Mouse (Mus musculus) right cerebral cortex, postnatal 36 days (tissue): ENCODE measurements around the gene Slc12a6.

Experiments used
- DNase-seq, 2 experiments: peaks; one replicate each; pipeline ENCODE4 v3.0.0; 2022; ENCODE audit warnings: low spot score in 2 of 2, mixed read lengths in 1 of 2

Gene Slc12a6

DNA sequence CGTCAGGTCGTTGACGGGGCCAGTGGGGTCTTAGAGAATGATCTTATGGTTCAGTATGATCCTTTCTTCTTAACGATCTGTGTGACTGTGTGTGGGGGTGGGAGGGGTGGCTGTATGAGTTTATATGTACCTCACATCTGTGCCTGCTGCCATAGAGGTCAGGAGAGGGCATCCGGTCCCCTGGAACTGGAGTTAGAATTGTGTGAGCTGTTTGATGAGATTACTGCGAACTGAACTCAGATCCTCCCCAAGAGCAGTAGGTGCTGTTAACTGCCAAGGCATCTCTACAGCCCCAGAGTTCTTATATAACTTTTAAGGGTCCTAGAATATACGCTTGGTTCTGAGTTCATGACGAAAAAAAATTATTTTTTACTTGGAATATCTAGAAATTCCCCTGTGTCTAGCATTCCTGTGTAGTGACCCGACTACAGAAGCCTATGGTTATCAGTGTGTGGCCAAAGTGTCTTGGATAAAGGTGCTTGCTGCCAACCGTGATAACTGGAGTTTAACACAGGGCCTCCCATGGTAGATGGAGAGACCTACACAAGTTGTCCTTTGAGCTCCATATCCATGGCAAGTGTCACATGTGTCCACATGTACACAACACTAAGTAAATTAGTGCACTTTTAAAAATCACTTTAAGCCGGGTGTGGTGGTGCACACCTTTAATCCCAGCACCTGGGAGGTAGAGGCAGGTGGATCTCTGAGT lies 62.6 kb downstream of the Slc12a6 start:
- DNase-seq = no peak

DNA sequence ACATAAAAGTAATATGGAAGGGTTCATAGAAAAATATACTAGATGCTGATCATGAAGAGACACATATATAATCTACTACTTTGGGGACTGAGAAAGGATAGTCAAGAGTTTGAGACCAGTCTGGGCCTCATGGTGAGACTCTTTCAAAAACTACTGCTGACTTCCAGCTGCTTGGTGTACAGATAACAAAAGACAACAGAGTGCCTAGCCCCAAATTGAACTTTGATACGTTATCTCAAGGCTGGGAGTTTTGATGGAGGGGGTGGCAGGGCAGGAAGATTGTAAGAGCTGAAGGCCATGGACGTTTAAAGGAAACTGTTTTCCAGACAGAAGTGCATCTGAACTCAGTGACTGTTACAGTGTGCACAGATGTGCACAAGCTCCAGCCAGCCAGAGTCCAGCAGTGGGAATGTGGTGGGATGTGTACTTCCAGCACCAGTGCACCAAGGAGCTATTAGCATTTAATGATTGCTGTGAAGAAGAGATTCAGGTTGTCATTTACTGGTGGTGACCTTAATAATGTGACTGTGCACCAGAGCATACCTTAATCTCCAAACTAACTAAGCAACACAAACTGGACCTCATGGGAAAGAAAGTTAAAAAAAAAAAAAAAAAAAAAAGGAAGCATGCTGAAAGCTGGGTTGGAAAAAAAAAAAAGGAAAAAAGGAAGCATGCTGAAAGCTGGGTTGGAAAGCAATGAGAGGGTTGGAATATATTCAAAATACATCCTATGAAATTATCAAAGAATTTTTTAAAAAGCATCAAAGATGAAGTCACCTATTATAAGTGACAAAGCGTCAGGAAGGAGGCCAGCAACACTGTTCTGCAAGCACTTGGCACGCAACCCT lies 66.7 kb downstream of the Slc12a6 start:
- no peak for DNase-seq

- DNase-seq = no peak
Observed at GRCm38 (mm10) chr2:112337211-112337610, 71.6 kb downstream of the Slc12a6 start.

- no peak for DNase-seq
Observed at GRCm38 (mm10) chr2:112339736-112340135, 74.1 kb downstream of the Slc12a6 start.

DNA sequence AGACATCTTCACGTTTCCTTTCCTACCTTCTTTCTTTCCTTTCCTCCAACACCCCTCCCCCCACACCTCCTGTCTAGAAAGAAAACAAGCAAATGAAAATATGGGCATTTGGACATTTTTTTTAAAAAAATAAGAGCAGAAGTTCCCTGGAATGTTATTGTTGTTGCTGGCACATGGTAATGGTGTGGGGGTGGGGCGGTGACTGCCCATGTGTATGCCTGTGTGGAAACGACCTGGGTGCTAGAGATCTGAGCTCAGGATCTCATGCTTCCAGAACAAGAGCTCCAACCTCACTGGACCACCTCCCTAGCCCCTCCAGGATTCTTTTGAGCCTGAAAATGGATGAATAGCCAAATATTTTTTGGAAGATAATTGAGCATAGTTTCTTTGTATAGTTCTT lies 75.5 kb downstream of the Slc12a6 start:
- DNase-seq = no peak

- DNase-seq = no peak
Observed at GRCm38 (mm10) chr2:112348246-112348645, 82.6 kb downstream of the Slc12a6 start.

- DNase-seq = no peak
Observed at GRCm38 (mm10) chr2:112353685-112354455, 88.2 kb downstream of the Slc12a6 start.

DNA sequence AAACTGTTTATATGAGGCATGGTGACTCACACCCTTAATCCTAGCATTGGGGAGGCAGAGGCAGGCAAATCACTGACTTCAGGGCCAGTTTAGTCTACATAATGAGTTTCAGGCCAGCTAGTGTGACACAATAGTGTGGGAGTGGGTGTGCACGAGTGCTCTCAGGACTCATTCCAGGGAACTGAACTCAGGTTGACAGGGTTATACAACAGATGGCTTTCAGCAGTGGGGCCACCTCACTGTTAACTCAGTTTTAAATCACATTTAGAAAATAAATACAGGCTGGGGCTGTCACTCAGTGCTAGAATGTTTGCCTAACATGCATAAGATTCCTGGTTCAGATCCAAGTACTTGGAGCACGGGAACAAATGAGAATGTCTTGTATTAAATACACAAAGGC lies 94.0 kb downstream of the Slc12a6 start:
- no peak for DNase-seq

GRCm38 (mm10) chr2:112360012-112360780 lies 94.6 kb downstream of the Slc12a6 start:
- DNase-seq = no peak

DNA sequence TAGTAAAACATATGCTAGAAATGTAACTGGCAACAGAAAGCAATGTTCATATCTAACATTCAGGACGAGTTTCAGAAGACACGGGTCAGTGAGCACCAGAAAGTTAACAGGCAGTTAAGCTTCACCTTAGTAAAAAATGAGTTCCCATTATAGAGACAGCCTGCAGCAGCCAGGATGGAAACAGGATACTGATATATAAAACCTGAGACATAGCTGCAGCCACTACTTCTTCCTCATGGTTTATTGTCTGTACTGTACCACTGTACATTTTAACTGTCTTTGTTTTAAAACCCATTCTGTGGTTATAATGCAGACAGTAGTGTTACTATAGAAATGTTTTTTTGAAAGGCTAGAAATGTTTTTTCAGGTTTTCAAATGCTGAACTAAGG lies 95.2 kb downstream of the Slc12a6 start:
- no peak for DNase-seq

GRCm38 (mm10) chr2:112367222-112367621 lies 101.6 kb downstream of the Slc12a6 start:
- no peak for DNase-seq

DNA sequence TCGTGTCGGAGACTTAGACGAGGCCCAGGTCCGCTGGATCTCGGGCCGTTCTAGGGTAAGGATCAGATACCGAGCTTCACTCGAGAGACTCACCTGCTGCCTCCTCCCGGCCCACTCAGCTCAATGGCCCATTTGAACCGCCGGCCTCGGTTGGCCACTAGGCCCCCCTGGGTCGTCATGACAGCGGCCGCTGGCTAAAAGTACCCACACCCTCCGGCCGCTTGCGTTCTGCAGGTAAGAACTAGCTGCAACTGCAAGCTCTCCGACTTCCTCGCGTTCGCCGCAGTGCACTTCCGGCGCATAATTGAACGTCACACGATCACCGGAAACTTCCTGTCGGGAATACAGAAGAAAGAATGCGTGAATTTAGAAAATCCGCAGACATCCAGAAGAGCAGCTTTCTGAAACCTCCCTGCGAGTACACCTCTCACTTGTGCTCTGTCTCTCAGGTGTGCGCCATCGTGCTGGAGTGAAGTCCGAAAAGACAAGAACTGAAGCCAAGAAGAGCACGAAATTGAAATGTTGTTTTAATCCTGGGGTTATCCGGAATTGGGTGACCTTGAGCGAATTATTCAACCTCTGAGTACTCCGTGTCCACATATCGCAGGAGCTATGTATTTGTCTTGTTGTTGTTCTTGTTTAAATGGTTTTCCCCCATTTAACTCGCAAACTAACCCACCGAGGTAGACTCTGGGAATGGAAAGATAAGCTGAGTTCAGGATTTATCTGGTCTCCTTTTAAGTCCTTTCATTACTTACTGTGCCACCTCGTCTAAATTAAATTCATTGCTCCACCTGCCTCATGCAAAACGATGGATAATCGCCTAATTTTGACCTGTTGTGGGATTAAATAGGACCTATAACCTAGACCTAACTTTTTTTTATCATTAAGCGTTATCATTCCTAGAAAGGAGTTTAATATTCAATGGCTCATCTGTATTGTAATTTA lies 102.4 kb downstream of the Slc12a6 start, which contains the start of gene Emc4:
Gene Emc4, minus strand, starts transcription at position 302 of the 948 bp plus-strand sequence.
- peak; percentile 87 to 89 for DNase-seq

- DNase-seq = no peak
Observed at GRCm38 (mm10) chr2:112369941-112370340, 104.3 kb downstream of the Slc12a6 start.

- no peak for DNase-seq
Observed at GRCm38 (mm10) chr2:112373141-112373540, 107.5 kb downstream of the Slc12a6 start.

- DNase-seq = no peak
Observed at GRCm38 (mm10) chr2:112374610-112375009, 109.0 kb downstream of the Slc12a6 start.

- peak; percentile 81 to 83 for DNase-seq
Observed at GRCm38 (mm10) chr2:112378973-112379898, 113.6 kb downstream of the Slc12a6 start, which contains the start of gene Katnbl1. Katnbl1 (plus strand) TSS chr2:112379211.

GRCm38 (mm10) chr2:112380131-112380530 lies 114.5 kb downstream of the Slc12a6 start:
- DNase-seq = no peak

DNA sequence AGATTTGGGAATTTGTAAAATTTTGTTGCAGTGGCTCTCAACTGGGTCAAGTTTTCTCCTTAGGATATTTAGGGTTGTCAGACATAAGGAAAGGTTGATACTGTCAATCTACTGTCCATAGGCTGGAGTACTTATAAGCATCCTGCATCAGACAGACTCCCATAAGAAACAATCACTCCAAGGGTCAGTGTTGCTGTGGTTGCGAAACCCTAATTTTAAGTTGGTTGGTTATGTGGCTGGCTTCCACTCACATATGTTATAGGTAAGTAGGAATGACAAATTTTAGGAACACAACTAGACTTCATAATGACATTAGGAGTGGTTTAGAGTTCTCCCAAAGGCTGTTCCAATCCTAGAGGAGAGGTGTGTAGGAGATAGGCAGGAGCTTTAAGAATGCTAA lies 115.6 kb downstream of the Slc12a6 start:
- no peak for DNase-seq

- no peak for DNase-seq
Observed at GRCm38 (mm10) chr2:112390843-112391242, 125.2 kb downstream of the Slc12a6 start.
